Mouse (Mus musculus) cerebellum, adult 2 months (tissue): ENCODE data around the gene Dbndd1. TPM values are rescaled to one million over a fixed set of nuclear protein-coding genes. Genes with fewer than 3 reads are reported as not detected.
"Not testable (repeated sequence)": the region's sequence is repeated elsewhere in the genome, so short reads cannot be mapped to it uniquely, and the experiment has no call there.

Source experiments
- DNase-seq, 2 experiments: peaks; one replicate each; pipeline ENCODE4 v3.0.0; 2021
- H3K27ac ChIP-seq: fragments of 200-500 bp; 2 replicates; pipeline ENCODE4 v1.5.1; 2012; ENCODE audit warnings: low read length, control low read depth, inconsistent platforms; ENCODE audit not compliant: insufficient read depth
- H3K27me3 ChIP-seq: fragments of 200-500 bp; 2 replicates; pipeline ENCODE4 v1.6.1; 2012; ENCODE audit warnings: inconsistent platforms, mild to moderate bottlenecking, low read length, moderate library complexity; ENCODE audit not compliant: control insufficient read depth, insufficient read depth
- H3K4me1 ChIP-seq: fragments of 200-500 bp; 2 replicates; pipeline ENCODE4 v1.6.1; 2011; ENCODE audit warnings: low read length; ENCODE audit not compliant: control insufficient read depth, insufficient read depth
- H3K4me3 ChIP-seq: fragments of 200-500 bp; replicated peaks from 2 replicates; pipeline ENCODE3; 2011; ENCODE audit warnings: mild to moderate bottlenecking, low read depth, low read length, control low read depth; ENCODE audit not compliant: insufficient read depth
- CTCF ChIP-seq: fragments of 200-500 bp; IDR thresholded peaks from 2 replicates; pipeline ENCODE4 v1.5.1; 2011; ENCODE audit warnings: low read depth, mild to moderate bottlenecking, control low read depth, low read length, moderate library complexity, borderline replicate concordance; ENCODE audit not compliant: insufficient read depth
- POLR2A ChIP-seq: fragments of 200-500 bp; IDR thresholded peaks from 2 replicates; pipeline ENCODE4 v1.6.1; 2011; ENCODE audit warnings: low read length, control low read depth, borderline replicate concordance; ENCODE audit not compliant: insufficient read depth
- WGBS: fragments of 180-500 bp; shearing (Covaris S2); methylation state at CpG from one replicate; pipeline ENCODE4 v1.1.7; 2018; 5-methylcytosine and 5-hydroxymethylcytosine counted together
- polyA plus RNA-seq: library from polyadenylated mRNA; depleted of rRNA; stranded (reverse); fragments of >200 nt; gene quantifications from 2 replicates; pipeline ENCODE4 v1.2.3, GENCODE M21; 2012; rRNA removed

The Dbndd1 gene
- polyA plus RNA-seq = 39.5 and 39.7 TPM in 2 replicates

- no peak within 1 kb of the TSS for H3K27ac ChIP-seq
- H3K4me3 ChIP-seq = peak within 1 kb of the TSS; percentile 78
- peak; percentile 55 to 61 for DNase-seq
- no peak for TF ChIP-seq POLR2A
- no peak for TF ChIP-seq CTCF
- no peaks in the 10 kb centered on the region for H3K27me3 ChIP-seq
- WGBS = 1% methylated on average over 62 of the region's 63 CpGs
- peaks cover 2% of the 10 kb centered on the region; the same call in 1 of the 2 replicates for H3K4me1 ChIP-seq
These were observed at the start of gene Dbndd1 for GRCm38 (mm10) chr8:123514781-123515539. TSS of gene Dbndd1 (minus strand) at chr8:123515463.

- H3K4me3 ChIP-seq, H3K27me3 ChIP-seq, H3K4me1 ChIP-seq, DNase-seq, H3K27ac ChIP-seq: not testable (repeated sequence)
- WGBS = 0% methylated on average over 5 of the region's 45 CpGs
These were observed 49.0 kb upstream of the Dbndd1 start for GRCm38 (mm10) chr8:123564221-123564620.

GRCm38 (mm10) chr8:123537641-123538040 lies 22.4 kb upstream of the Dbndd1 start:
- H3K27ac ChIP-seq, H3K4me1 ChIP-seq, H3K27me3 ChIP-seq, H3K4me3 ChIP-seq: not testable (repeated sequence)
- WGBS = 55% methylated on average over 7 of the region's 14 CpGs
- peak; percentile 40 to 43 for DNase-seq

GRCm38 (mm10) chr8:123536990-123537380 lies 21.7 kb upstream of the Dbndd1 start:
- H3K27me3 ChIP-seq = no peaks in the 10 kb centered on the region
- no peak for DNase-seq
- no peak overlapping the region for H3K27ac ChIP-seq
- H3K4me1 ChIP-seq = no peaks in the 10 kb centered on the region
- TF ChIP-seq CTCF (no peak), POLR2A (no peak)
- WGBS = 38% methylated on average over 6 of the region's 10 CpGs
- H3K4me3 ChIP-seq = no peak overlapping the region

- Histone ChIP-seq H3K4me1 (no peaks in the 10 kb centered on the region), H3K4me3 (no peak overlapping the region), H3K27me3 (no peaks in the 10 kb centered on the region), H3K27ac (no peak overlapping the region)
- TF ChIP-seq CTCF (no peak), POLR2A (no peak)
- DNase-seq = no peak
- WGBS = 91% methylated on average over 9 of the region's 9 CpGs
These were observed 21.2 kb upstream of the Dbndd1 start for GRCm38 (mm10) chr8:123536242-123536989.

- Histone ChIP-seq H3K4me3 (no peak overlapping the region), H3K27me3 (no peaks in the 10 kb centered on the region), H3K27ac (no peak overlapping the region), H3K4me1 (peaks cover 7% of the 10 kb centered on the region)
- 54% methylated on average over 25 of the region's 25 CpGs for WGBS
- TF ChIP-seq CTCF (no peak), POLR2A (no peak)
- no peak for DNase-seq
These were observed 12.6 kb upstream of the Dbndd1 start for GRCm38 (mm10) chr8:123527720-123528489.

GRCm38 (mm10) chr8:123520048-123520447 lies 4.8 kb upstream of the Dbndd1 start:
- H3K27me3 ChIP-seq, H3K4me3 ChIP-seq, H3K27ac ChIP-seq, DNase-seq, H3K4me1 ChIP-seq: not testable (repeated sequence)
- 93% methylated on average over 1 of the region's 1 CpGs for WGBS

GRCm38 (mm10) chr8:123518667-123519066 lies 3.4 kb upstream of the Dbndd1 start, which contains the start of gene Gas8:
TSS of gene Gas8 (plus strand) at chr8:123518834.
- Histone ChIP-seq H3K27ac (no peak within 1 kb of the TSS), H3K4me1 (peaks cover 2% of the 10 kb centered on the region; the same call in 1 of the 2 replicates), H3K27me3 (no peaks in the 10 kb centered on the region), H3K4me3 (peak within 1 kb of the TSS; percentile 69)
- WGBS = under 1% methylated on average over 20 of the region's 20 CpGs
- TF ChIP-seq CTCF = peak; percentile 45; the same call in 1 of the 2 replicates
- TF ChIP-seq POLR2A = peak; percentile 73; the same call in 1 of the 2 replicates
- peak; percentile 88 to 92 for DNase-seq
